Mouse (Mus musculus) NIH3T3 (cell line): ENCODE results near the gene Mettl27.
"Not testable (repeated sequence)": the region's sequence is repeated elsewhere in the genome, so short reads cannot be mapped to it uniquely, and the experiment has no call there.

ENCODE experiments used
- DNase-seq: peaks from one replicate; pipeline ENCODE4 v3.0.0-alpha.2; 2012; ENCODE audit warnings: low read depth

The Mettl27 gene

GRCm38 (mm10) chr5:134955491-134955890 lies 23.3 kb downstream of the Mettl27 start:
- peak; percentile 20 for DNase-seq

- peak; percentile 59 for DNase-seq
These were observed 26.9 kb downstream of the Mettl27 start for GRCm38 (mm10) chr5:134959114-134959513.

- peak; percentile 61 for DNase-seq
These were observed 28.3 kb downstream of the Mettl27 start for GRCm38 (mm10) chr5:134960430-134960829.

- no peak for DNase-seq
These were observed 29.4 kb downstream of the Mettl27 start for GRCm38 (mm10) chr5:134961519-134961918.

GRCm38 (mm10) chr5:134963546-134963945 lies 31.4 kb downstream of the Mettl27 start:
- DNase-seq = peak; percentile 87

- not testable (repeated sequence) for DNase-seq
These were observed 32.5 kb downstream of the Mettl27 start for GRCm38 (mm10) chr5:134964655-134965054.

- peak; percentile 91 for DNase-seq
These were observed 33.3 kb downstream of the Mettl27 start for GRCm38 (mm10) chr5:134965473-134965851.

- DNase-seq = peak; percentile 36
These were observed 34.0 kb downstream of the Mettl27 start for GRCm38 (mm10) chr5:134965852-134966821.

GRCm38 (mm10) chr5:134967164-134967944 lies 35.2 kb downstream of the Mettl27 start:
- DNase-seq = no peak

- DNase-seq = no peak
These were observed 38.5 kb downstream of the Mettl27 start for GRCm38 (mm10) chr5:134970671-134971070.

GRCm38 (mm10) chr5:134973081-134973480 lies 40.9 kb downstream of the Mettl27 start:
- DNase-seq = no peak

- no peak for DNase-seq
These were observed 41.4 kb downstream of the Mettl27 start for GRCm38 (mm10) chr5:134973526-134973925.

- DNase-seq = no peak
These were observed 42.1 kb downstream of the Mettl27 start for GRCm38 (mm10) chr5:134974294-134974693.

- DNase-seq = no peak
These were observed 42.8 kb downstream of the Mettl27 start for GRCm38 (mm10) chr5:134974921-134975320.

GRCm38 (mm10) chr5:134976164-134976563 lies 44.0 kb downstream of the Mettl27 start:
- DNase-seq = no peak

- DNase-seq = peak; percentile 44
These were observed 44.5 kb downstream of the Mettl27 start for GRCm38 (mm10) chr5:134976577-134977250.

GRCm38 (mm10) chr5:134977837-134978236 lies 45.7 kb downstream of the Mettl27 start:
- no peak for DNase-seq

GRCm38 (mm10) chr5:134981149-134981548 lies 49.0 kb downstream of the Mettl27 start:
- no peak for DNase-seq

GRCm38 (mm10) chr5:134983111-134983510 lies 50.9 kb downstream of the Mettl27 start:
- DNase-seq = no peak

GRCm38 (mm10) chr5:134983771-134984170 lies 51.6 kb downstream of the Mettl27 start:
- DNase-seq = no peak

GRCm38 (mm10) chr5:134985633-134986297 lies 53.6 kb downstream of the Mettl27 start, which contains the start of gene Cldn3:
Cldn3 (plus strand) TSS chr5:134986214.
- no peak for DNase-seq
